Mouse (Mus musculus) CD4-positive, CD25-positive, alpha-beta regulatory T cell, adult 9 weeks (primary cell): ENCODE data around the gene Zfp541. TPM values are rescaled to one million over a fixed set of nuclear protein-coding genes. Genes with fewer than 3 reads are reported as not detected.

ENCODE experiments used
- polyA plus RNA-seq: library from polyadenylated mRNA; unstranded; fragments of 100-300 nt; shearing (Covaris generic); gene quantifications from one replicate; pipeline ENCODE4 v1.2.1, GENCODE M21; 2017

Gene Zfp541
- polyA plus RNA-seq, result 0.06 TPM

DNA sequence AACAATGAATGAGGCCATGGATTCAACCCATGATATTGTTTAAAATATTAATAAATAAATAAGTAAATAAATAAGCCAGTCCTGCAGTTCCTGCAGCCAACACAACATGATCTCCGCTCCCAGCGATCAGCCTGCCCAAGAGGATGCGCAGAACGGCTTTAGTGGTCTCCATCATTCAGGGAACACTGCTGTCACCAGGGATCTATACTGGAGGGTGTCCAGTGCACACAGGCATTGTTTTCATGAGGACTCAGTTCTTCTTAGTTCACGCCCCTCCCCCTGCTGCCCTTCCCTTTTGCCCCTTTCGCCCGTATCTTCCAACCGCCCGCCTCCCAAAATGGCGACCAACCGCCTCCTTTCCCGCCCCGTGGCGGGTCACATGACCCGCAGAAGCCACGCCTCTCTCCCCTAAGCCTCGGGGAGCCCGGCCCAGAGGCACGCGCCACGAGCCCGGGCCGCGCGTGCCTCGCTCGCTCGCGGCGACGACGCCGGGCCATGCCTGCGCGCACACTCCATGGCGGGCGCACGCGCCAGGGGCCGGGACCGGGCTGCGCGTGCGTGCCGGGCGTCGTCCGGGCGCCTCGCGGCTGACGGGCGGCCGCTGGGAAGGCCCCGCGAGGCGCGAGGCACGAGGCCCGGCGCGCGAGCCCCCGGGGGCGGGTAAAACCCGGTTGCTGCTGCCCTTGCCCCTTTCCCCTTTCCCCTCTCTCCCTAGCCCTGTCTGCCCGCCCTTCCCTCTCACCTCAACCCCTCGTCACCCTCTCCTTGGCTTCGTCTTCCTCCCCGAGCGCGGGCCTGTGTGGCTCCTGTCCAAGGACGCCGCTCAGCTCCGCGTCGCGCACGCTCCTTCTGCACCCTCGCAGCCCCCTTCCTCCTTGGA, at the start of gene Zfp541:
Gene Zfp541 (plus strand): TSS at position 596 of the 880 bp plus-strand sequence.

DNA sequence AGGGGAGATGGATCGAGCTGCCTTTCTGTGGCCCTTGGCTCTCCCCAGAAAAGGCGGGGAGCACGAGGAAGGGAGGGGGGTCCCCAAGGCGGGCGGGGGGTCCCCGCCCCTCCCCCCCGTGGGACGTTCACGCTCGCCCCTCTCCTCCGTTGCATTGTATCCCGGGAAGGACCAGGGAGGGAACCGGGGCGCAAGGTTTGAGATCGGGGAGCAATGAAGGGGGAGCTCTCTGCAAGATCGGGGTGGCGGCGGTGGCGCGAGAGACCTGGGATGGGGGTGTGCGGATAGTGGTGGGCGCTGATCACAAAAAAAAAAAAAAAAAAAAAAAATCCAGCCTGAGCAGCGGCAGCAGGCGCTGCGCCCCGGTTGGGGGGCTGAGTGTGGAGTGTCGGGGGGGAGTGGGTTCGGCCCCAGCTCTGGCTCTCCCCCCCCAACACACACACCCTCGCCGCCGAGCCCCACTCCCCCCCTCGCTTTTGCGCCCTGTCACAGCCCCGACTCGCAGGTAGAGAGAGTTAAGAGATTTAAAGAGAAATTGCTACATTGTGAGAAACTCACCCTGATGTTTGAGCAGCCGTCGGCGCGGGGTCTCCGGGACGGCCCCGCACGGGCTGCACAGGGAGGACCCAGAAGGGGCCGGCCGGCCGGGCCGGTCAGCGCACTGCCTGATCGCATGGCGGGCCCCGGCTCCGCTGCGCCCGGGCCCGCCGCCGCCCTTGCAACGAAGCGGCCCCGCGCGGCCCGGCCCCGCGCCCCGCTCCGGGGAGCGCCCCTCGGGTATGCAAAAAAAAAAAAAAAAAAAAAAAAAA, 14.1 kb upstream of the Zfp541 start, which contains the start of gene Bicra:
Gene Bicra (minus strand): TSS at position 584 of the 809 bp plus-strand sequence.

DNA sequence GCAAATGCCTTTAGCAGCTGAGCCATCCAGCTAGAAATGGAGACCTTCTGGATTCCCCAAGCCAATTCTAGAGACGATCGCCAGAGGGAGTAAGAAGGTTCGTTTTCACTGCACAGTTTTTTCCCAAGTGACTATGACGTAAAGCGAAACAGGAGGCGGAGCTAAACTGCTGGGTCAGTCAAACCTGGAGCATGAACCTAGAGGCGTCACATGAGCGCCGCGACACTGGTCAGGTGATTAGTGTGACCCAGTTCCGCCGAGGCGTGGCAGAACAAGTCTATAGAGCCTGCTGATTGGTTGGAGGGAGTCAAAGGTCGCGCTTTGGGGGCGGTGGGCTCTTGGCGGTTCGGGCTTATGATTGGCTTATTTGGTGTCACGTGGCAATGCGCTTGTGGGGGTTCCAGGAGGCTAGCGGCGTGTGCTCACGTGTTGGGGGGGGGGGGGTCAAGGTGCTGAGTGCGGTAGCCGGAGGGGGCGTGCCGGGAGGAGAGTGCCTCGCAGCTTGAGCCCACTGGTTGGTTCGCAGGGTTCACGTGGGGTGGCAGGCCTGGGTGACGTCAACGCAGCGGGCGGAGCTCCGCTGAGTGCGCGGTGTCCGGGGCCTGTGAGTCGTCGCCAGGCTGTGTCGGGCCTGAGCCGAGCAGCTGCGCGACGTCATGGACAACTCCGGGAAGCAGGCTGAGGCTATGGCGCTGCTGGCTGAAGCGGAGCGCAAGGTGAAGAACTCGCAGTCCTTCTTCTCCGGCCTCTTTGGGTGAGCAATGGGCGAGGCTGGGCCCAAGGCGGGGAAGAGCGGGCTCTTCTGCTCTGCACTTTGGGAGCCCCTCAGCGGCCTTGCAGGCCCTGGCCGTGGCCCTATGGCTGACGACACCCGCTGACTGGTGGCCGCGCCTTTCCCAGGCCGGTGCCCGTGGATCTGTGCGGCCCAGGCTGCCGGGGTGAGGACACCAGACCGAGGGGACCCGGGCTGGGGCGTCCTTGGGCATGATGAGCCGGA, 36.7 kb downstream of the Zfp541 start, which contains the start of gene Napa:
Gene Napa (plus strand): TSS at position 438 of the 997 bp plus-strand sequence.

DNA sequence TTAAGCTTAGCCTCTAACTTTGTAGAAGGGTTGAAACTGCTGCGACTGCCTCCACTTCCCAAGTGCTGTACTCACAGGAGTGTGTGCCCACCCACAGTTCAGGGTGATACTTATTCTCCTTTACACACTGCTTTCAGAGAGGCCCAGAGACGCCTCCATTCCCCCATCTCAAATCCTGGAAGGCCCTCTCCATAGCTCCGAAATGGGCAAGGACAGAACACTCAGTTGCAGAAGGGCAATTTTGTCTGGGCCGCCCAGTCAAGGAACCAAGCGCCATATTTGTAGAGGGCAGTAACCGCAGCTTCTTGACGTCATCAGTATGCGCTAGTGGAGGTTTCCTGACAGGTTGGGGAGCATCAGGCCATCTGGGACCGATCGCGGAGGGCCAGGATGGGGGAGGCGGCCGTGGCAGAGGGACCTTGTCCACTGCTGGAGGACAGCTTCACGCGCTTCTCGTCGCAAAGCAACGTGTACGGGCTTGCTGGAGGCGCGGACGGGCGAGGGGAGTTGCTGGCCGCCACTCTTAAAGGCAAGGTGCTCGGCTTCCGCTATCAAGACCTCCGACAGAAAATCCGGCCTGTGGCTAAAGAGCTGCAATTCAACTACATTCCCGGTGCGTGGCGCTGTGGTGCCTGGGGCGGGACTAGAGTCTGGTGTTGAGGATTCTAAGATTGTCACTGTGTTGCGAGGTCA, 58.1 kb downstream of the Zfp541 start, which contains the start of gene Kptn:
Gene Kptn (plus strand): TSS at position 327 of the 693 bp plus-strand sequence.

DNA sequence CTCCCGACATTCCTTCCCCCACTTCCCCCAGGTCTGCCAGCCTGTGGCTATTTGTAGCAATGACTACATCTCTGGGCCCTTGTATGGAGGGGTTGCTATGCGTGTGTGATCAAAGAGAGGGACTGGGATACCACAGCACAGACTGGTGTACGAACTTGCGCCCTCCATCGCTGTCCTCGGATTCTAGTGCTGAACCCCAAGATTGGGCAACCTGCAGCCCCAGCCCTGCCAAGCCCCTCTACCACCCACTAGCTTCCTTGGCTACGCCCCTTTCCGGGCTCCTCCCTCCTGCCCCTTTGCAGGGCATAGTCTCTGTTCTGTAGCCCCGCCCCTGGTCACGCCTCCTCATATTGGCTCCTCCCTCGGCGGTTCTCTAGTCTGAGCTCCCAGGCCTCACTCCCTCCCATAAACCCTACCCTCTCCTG, 67.8 kb downstream of the Zfp541 start, which contains the start of gene Slc8a2:
Gene Slc8a2 (plus strand): TSS at position 406 of the 425 bp plus-strand sequence.

Other genes starting within 250 kb of the Zfp541 start
- not detected for gene Obox6, start 222.1 kb upstream of the Zfp541 start, polyA plus RNA-seq
- not detected for gene Crx, start 181.8 kb upstream of the Zfp541 start, polyA plus RNA-seq
- gene Crxos, start 179.2 kb upstream of the Zfp541 start, polyA plus RNA-seq, result not detected
- gene Selenow, start 139.4 kb upstream of the Zfp541 start, polyA plus RNA-seq, result 730 TPM
- 377 TPM for gene Nop53, start 115.7 kb upstream of the Zfp541 start, polyA plus RNA-seq
- not detected for gene Ehd2, start 94.2 kb upstream of the Zfp541 start, polyA plus RNA-seq
- 5.4 TPM for gene Bicra, start 13.9 kb upstream of the Zfp541 start, polyA plus RNA-seq
- 269 TPM for gene Napa, start 36.6 kb downstream of the Zfp541 start, polyA plus RNA-seq
- gene Kptn, start 58.1 kb downstream of the Zfp541 start, polyA plus RNA-seq, result 27.0 TPM
- not detected for gene Slc8a2, start 68.0 kb downstream of the Zfp541 start, polyA plus RNA-seq
- gene Meis3, start 113.3 kb downstream of the Zfp541 start, polyA plus RNA-seq, result 42.9 TPM
- gene Dhx34, start 160.2 kb downstream of the Zfp541 start, polyA plus RNA-seq, result 36.4 TPM
- gene C5ar2, start 182.3 kb downstream of the Zfp541 start, polyA plus RNA-seq, result not detected
- gene C5ar1, start 197.7 kb downstream of the Zfp541 start, polyA plus RNA-seq, result not detected
- 2.8 TPM for gene Inafm1, start 211.8 kb downstream of the Zfp541 start, polyA plus RNA-seq
- gene Ccdc9, start 225.0 kb downstream of the Zfp541 start, polyA plus RNA-seq, result 60.6 TPM
- 4.4 TPM for gene Bbc3, start 246.6 kb downstream of the Zfp541 start, polyA plus RNA-seq